Comparison of ENCODE assay signal across 24 mouse cellular contexts in the genomic region with DNA sequence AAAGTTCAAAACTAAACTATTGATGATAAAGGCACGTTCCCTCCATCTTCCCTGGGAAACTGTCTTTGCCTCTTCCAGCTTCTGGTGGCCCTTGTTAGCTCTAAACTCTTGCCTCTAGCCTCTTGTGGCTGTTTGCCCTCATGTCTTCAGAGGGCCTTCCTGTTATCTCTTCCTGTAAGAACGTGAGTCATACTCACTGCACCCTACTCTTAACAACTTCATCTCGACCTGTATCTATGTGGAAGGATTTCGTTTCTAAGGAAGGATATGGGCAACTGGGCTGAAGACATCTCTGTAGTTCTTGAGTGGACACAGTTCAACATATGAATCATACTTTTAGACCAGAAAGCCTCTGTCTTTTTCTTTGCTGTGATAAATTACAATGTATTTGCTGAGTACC. TPM values are rescaled to one million over a fixed set of nuclear protein-coding genes. Genes with fewer than 3 reads are reported as not detected.
"Had no signal": no experiment of that assay in that cellular context is flagged by ENCODE, and none has a peak within 500 bp of the region (broad histone marks: within the 10 kb centered on the region; RNA-seq: fewer than 3 reads in every experiment).

No protein-coding gene starts in this region.

- ATAC-seq: liver, embryonic 12.5 days had no signal

- H3K9ac ChIP-seq: kidney, embryonic 15.5 days; limb, embryonic 13.5 days; liver, embryonic 12.5 days; liver, embryonic 15.5 days; lung, embryonic 15.5 days; neural tube, embryonic 12.5 days; neural tube, embryonic 15.5 days had no signal

- H3K36me3 ChIP-seq: kidney, embryonic 15.5 days; limb, embryonic 13.5 days; liver, embryonic 12.5 days; liver, embryonic 15.5 days; lung, embryonic 15.5 days; neural tube, embryonic 12.5 days; neural tube, embryonic 15.5 days had no signal

- H3K4me1 ChIP-seq: liver, embryonic 12.5 days; liver, embryonic 15.5 days; lung, embryonic 15.5 days; neural tube, embryonic 12.5 days had no signal

- H3K27ac ChIP-seq: kidney, embryonic 15.5 days; limb, embryonic 13.5 days; liver, embryonic 12.5 days; liver, embryonic 15.5 days; lung, embryonic 15.5 days; neural tube, embryonic 12.5 days; neural tube, embryonic 15.5 days had no signal

- DNase-seq: kidney, adult 8-10 months; kidney, postnatal 10 days; kidney, postnatal 36 days; layer of hippocampus, postnatal 36 days; left cerebral cortex, postnatal 4 days; liver; lung, adult 18-20 months; lung, postnatal 10 days; lung, postnatal 36 days; midbrain, embryonic 14.5 days; retina, postnatal 1 day; right cerebral cortex, postnatal 25 days; spleen, adult 18-20 months; thymus, adult 18-20 months; thymus, postnatal 25 days had no signal

- H3K27me3 ChIP-seq: kidney, embryonic 15.5 days; limb, embryonic 13.5 days; liver, embryonic 12.5 days; liver, embryonic 15.5 days; lung, embryonic 15.5 days; neural tube, embryonic 12.5 days; neural tube, embryonic 15.5 days had no signal

- H3K4me3 ChIP-seq: kidney, embryonic 15.5 days; limb, embryonic 13.5 days; liver, embryonic 12.5 days; liver, embryonic 15.5 days; lung, embryonic 15.5 days; neural tube, embryonic 12.5 days; neural tube, embryonic 15.5 days had no signal

- H3K4me2 ChIP-seq: kidney, embryonic 15.5 days; limb, embryonic 13.5 days; liver, embryonic 12.5 days; liver, embryonic 15.5 days; lung, embryonic 15.5 days; midbrain, embryonic 11.5 days; neural tube, embryonic 12.5 days; neural tube, embryonic 15.5 days had no signal

- H3K9me3 ChIP-seq: kidney, embryonic 15.5 days; limb, embryonic 13.5 days; liver, embryonic 12.5 days; liver, embryonic 15.5 days; lung, embryonic 15.5 days; neural tube, embryonic 12.5 days; neural tube, embryonic 15.5 days had no signal

RNA-seq across cellular contexts. Expression of a gene that starts 53.9 kb away (rescaled TPM):
- total RNA-seq: megakaryocyte-erythroid progenitor cell, adult 5-6 weeks had no signal
